Mouse (Mus musculus) cerebellum, adult 9-10 months (tissue): ENCODE measurements around the gene Gnptg.

Source experiments
- DNase-seq: peaks from one replicate; pipeline ENCODE4 v3.0.0; 2022

Gene Gnptg

GRCm38 (mm10) chr17:25187784-25188149 lies 52.2 kb downstream of the Gnptg start:
- DNase-seq: peak; percentile 38

- DNase-seq: no peak
Observed at GRCm38 (mm10) chr17:25184961-25185360, 55.0 kb downstream of the Gnptg start.

GRCm38 (mm10) chr17:25184129-25184691 lies 55.7 kb downstream of the Gnptg start, which contains the start of gene BC003965:
Gene BC003965, plus strand, starts transcription at chr17:25184554.
- peak; percentile 97 for DNase-seq
